Mouse (Mus musculus): Measurements from ENCODE around the gene Krt32.

GRCm38 (mm10) chr11:100105576-100106122, 17.6 kb upstream of the Krt32 start, which contains the start of gene Krt36:
- TF ChIP-seq CTCF (IDR thresholded peaks at IDR 0.05) (no peak), POLR2A (IDR thresholded peaks at IDR 0.05; ENCODE audit: insufficient read depth, low read depth, low read length) (no peak), EP300 (IDR thresholded peaks at IDR 0.05; ENCODE audit: insufficient read depth, low read depth, low read length) (no peak)
